Mouse (Mus musculus) spleen, adult 2 months (tissue): ENCODE measurements around the gene Hmcn1. TPM values are rescaled to one million over a fixed set of nuclear protein-coding genes. Genes with fewer than 3 reads are reported as not detected.

ENCODE experiments used
- DNase-seq, 2 experiments: peaks; one replicate each; pipeline versions ENCODE4 v3.0.0 to v3.0.0-alpha.2; 2012 to 2021; ENCODE audit warnings: low spot score in 2 of 2, low read depth in 1 of 2
- H3K27ac ChIP-seq: fragments of 200-500 bp; 2 replicates; pipeline ENCODE4 v1.5.1; 2012; ENCODE audit warnings: low read length, inconsistent platforms; ENCODE audit not compliant: insufficient read depth
- H3K27me3 ChIP-seq: fragments of 200-500 bp; 2 replicates; pipeline ENCODE4 v1.6.1; 2012; ENCODE audit warnings: mild to moderate bottlenecking, moderate library complexity, low read length, inconsistent platforms; ENCODE audit not compliant: control insufficient read depth, insufficient read depth
- H3K36me3 ChIP-seq: fragments of 200-500 bp; 2 replicates; pipeline ENCODE4 v1.6.1; 2012; ENCODE audit warnings: mild to moderate bottlenecking, low read length, inconsistent platforms; ENCODE audit not compliant: control insufficient read depth, insufficient read depth
- H3K4me1 ChIP-seq: fragments of 200-500 bp; 2 replicates; pipeline ENCODE4 v1.6.1; 2011; ENCODE audit warnings: inconsistent platforms; ENCODE audit not compliant: control insufficient read depth, insufficient read depth, insufficient read length
- H3K4me3 ChIP-seq: fragments of 200-500 bp; 2 replicates; pipeline ENCODE4 v1.5.1; 2011; ENCODE audit warnings: mild to moderate bottlenecking, inconsistent platforms; ENCODE audit not compliant: insufficient read depth, insufficient read length; ENCODE audit errors: extremely low read depth
- CTCF ChIP-seq: fragments of 200-500 bp; IDR thresholded peaks from 2 replicates; pipeline ENCODE4 v1.5.1; 2011; ENCODE audit warnings: mild to moderate bottlenecking, inconsistent platforms; ENCODE audit not compliant: insufficient read depth, insufficient read length, insufficient replicate concordance; ENCODE audit errors: extremely low read depth
- POLR2A ChIP-seq: fragments of 200-500 bp; IDR thresholded peaks from 2 replicates; pipeline ENCODE4 v1.6.1; 2011; ENCODE audit warnings: low read depth, low read length, inconsistent platforms
- WGBS: fragments of 180-500 bp; shearing (Covaris S2); methylation state at CpG from one replicate; pipeline ENCODE4 v1.1.7; 2018; 5-methylcytosine and 5-hydroxymethylcytosine counted together
- polyA plus RNA-seq: library from polyadenylated mRNA; depleted of rRNA; stranded (reverse); fragments of >200 nt; gene quantifications from 2 replicates; pipeline ENCODE4 v1.2.3, GENCODE M21; 2012

Gene Hmcn1
- polyA plus RNA-seq, 1 experiment, result 12.1 TPM

- H3K27ac ChIP-seq, result no peak overlapping the region
- 71% methylated on average over 2 of the region's 2 CpGs for WGBS
- H3K4me1 ChIP-seq, result no peaks in the 10 kb centered on the region
- H3K36me3 ChIP-seq, result no peaks in the 10 kb centered on the region
- no peak for DNase-seq
- no peak overlapping the region for H3K4me3 ChIP-seq
- no peak for TF ChIP-seq CTCF
- no peak for TF ChIP-seq POLR2A
- no peaks in the 10 kb centered on the region for H3K27me3 ChIP-seq
These were observed 223.4 kb downstream of the Hmcn1 start for GRCm38 (mm10) chr1:150769836-150770235.

- no peaks in the 10 kb centered on the region for H3K4me1 ChIP-seq
These were observed 231.6 kb downstream of the Hmcn1 start for GRCm38 (mm10) chr1:150761678-150762077.

DNA sequence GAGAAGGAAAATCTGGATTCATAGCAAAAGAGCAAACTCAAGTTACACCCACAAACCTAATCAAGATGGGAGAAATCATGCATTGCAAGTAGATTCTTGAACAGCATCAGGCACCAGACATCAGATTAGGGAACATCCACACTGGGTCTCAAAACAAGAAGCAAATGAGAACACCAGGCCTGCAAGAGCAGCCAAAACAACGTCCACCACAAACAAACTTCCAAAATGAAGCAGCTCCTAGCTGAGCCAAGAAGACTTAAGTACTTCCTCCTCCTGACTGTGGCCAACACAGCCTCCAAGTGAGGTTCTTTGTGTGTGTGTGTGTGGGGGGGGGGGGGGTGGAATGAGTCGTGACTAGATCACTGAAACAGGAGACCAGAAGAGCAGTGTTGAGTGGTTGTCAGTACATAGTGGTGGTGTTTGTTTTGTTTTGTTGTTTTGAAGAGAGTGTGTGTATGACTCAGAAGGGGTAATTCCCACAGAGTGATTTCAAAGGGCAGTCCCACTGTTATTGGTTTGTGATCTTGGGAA, 232.4 kb downstream of the Hmcn1 start:
- H3K27me3 ChIP-seq, result no peaks in the 10 kb centered on the region
- no peak overlapping the region for H3K4me3 ChIP-seq
- 16% methylated on average over 2 of the region's 2 CpGs for WGBS
- H3K36me3 ChIP-seq, result no peaks in the 10 kb centered on the region
- H3K4me1 ChIP-seq, result no peaks in the 10 kb centered on the region
- no peak for DNase-seq
- H3K27ac ChIP-seq, result no peak overlapping the region
- no peak for TF ChIP-seq CTCF
- no peak for TF ChIP-seq POLR2A

More at GRCm38 (mm10) chr1:150761678-150762077, 231.6 kb downstream of the Hmcn1 start:
- no peak for TF ChIP-seq POLR2A
- no peak for TF ChIP-seq CTCF
- H3K4me3 ChIP-seq, result no peak overlapping the region
- H3K36me3 ChIP-seq, result no peaks in the 10 kb centered on the region
- no peak overlapping the region for H3K27ac ChIP-seq
- WGBS, result 40% methylated on average over 4 of the region's 4 CpGs
- H3K27me3 ChIP-seq, result no peaks in the 10 kb centered on the region
- DNase-seq, result no peak

DNA sequence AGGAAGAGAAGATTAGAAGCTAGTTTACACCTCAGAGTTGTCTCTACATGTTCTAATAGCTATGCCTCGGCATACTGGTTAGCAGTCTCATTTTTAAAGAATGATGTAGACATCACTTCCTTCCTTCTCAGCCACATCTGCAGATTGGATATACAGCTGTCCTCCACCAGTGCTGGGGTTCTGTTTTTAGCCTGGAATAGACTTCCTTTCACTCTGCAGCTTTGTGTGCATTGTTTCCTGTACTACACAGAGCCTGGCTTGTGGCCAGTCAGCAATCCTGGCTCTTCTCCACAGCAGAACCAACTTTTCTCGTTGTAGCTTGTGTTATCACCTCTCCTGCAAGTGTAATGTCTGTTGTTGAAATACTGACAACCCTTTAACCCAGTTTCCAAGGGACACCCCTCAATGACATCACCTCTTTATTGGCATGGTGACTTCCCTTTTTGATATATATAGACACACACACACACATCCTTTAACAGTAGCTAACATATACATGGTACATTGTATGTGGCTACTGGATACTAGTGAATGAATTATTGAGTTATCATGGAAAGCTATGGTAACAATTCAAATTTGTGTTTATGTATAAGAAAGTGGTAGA, 233.7 kb downstream of the Hmcn1 start:
- H3K27me3 ChIP-seq, result no peaks in the 10 kb centered on the region
- no peak overlapping the region for H3K4me3 ChIP-seq
- H3K27ac ChIP-seq, result no peak overlapping the region
- H3K4me1 ChIP-seq, result no peaks in the 10 kb centered on the region
- TF ChIP-seq CTCF (no peak), POLR2A (no peak)
- WGBS, result 0% methylated on average over 2 of the region's 2 CpGs
- no peaks in the 10 kb centered on the region for H3K36me3 ChIP-seq
- no peak for DNase-seq

DNA sequence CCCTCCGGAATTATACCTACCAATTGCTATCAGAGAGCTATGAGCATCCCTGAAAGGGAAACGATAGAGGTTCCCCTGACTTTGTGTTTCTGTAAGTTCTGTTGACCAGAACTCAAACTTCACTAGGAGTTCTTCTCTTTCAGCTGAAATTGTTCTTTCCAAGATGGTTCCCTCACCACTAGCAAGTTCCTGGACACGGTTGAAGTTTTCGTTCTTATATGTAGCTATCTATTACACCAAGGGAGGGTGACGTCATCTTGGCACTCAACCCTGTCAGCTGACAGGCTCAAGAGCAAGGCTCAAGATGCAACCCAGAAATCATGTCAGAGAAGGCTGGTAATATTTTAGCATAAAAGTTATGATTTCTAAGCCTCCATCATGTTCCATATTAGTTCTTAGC, 239.3 kb downstream of the Hmcn1 start:
- Histone ChIP-seq H3K4me3 (no peak overlapping the region), H3K36me3 (no peaks in the 10 kb centered on the region), H3K27me3 (no peaks in the 10 kb centered on the region), H3K27ac (no peak overlapping the region), H3K4me1 (no peaks in the 10 kb centered on the region)
- TF ChIP-seq CTCF, result no peak
- TF ChIP-seq POLR2A, result no peak
- DNase-seq, result no peak
- WGBS, result 91% methylated on average over 5 of the region's 5 CpGs

- TF ChIP-seq CTCF (no peak), POLR2A (no peak)
- WGBS, result 83% methylated on average over 3 of the region's 3 CpGs
- H3K4me3 ChIP-seq, result no peak overlapping the region
These were observed 244.5 kb downstream of the Hmcn1 start for GRCm38 (mm10) chr1:150748783-150749182.

GRCm38 (mm10) chr1:150747771-150748170, 245.5 kb downstream of the Hmcn1 start:
- no peak overlapping the region for H3K27ac ChIP-seq
- no peaks in the 10 kb centered on the region for H3K36me3 ChIP-seq
- no peak for DNase-seq
- H3K27me3 ChIP-seq, result no peaks in the 10 kb centered on the region
- WGBS, result 89% methylated on average over 4 of the region's 4 CpGs
- H3K4me1 ChIP-seq, result no peaks in the 10 kb centered on the region
- no peak for TF ChIP-seq CTCF
- TF ChIP-seq POLR2A, result no peak
- H3K4me3 ChIP-seq, result no peak overlapping the region

More at GRCm38 (mm10) chr1:150748783-150749182, 244.5 kb downstream of the Hmcn1 start:
- Histone ChIP-seq H3K36me3 (no peaks in the 10 kb centered on the region), H3K4me1 (no peaks in the 10 kb centered on the region), H3K27me3 (no peaks in the 10 kb centered on the region), H3K27ac (no peak overlapping the region)
- no peak for DNase-seq
